Mouse (Mus musculus) thymus, postnatal 10 days (tissue): ENCODE measurements around the gene Eif2s1.
"Not testable (repeated sequence)": the region's sequence is repeated elsewhere in the genome, so short reads cannot be mapped to it uniquely, and the experiment has no call there.

ENCODE experiments used
- DNase-seq, 2 experiments: peaks; one replicate each; pipeline ENCODE4 v3.0.0; 2021; ENCODE audit warnings: low spot score in 2 of 2

Gene Eif2s1

DNA sequence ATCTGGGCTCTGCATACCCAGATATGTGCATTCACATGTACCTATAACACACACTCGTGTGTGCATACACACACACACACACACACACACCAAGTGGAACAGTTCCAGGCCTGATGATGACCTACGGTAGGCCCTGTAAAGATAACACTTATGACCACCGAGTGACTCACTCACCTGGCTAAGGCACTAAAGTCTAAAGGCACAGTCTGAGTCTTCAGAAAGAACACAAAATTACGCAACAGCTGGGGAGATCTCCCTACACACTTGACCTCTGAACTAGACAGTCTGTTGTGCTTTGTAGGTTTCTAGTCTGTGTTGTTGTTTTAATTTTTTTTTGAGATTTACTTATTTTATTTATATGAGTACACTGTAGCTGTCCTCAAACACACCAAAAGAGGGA lies 52.8 kb downstream of the Eif2s1 start:
- DNase-seq: no peak

DNA sequence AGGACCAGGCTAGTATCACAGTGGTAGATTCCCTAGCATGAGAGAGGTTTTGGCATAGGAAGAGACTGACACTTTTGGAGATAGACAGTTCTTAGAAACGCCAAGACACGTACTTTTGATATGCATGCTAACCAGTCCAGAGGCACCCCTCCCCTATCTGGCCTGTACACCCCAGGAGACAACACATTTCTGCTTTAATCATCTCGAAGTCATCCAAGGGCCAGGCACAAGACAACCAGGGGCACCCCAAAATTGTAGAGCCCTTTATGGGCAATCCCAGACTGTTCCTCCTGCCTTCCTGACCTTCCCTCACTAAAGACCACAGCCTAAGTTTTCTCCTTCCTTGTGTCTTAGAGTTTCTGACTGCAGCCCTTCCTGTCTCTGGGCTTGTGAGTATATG lies 53.9 kb downstream of the Eif2s1 start:
- no peak for DNase-seq

DNA sequence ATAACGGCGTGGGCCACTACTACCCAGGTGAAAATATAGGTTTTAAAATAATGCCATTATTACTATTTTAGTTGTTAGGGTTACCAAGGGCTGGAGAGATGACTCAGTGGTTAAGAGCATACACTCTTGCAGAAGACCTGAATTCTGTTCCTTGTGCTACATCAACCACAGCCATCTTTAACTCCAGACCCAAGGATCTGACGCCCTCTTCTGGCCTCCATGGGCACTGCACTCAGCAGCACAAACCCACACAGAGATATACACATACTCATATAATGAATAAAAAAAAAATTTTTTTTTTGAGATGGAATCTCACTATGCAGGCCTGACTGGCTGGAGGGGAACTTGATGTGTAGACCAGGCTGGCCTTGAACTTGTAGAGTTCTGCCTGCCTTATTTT lies 54.7 kb downstream of the Eif2s1 start:
- no peak for DNase-seq

- peak; percentile 75 to 84 for DNase-seq
These were observed 56.8 kb downstream of the Eif2s1 start for GRCm38 (mm10) chr12:78918227-78919078.

DNA sequence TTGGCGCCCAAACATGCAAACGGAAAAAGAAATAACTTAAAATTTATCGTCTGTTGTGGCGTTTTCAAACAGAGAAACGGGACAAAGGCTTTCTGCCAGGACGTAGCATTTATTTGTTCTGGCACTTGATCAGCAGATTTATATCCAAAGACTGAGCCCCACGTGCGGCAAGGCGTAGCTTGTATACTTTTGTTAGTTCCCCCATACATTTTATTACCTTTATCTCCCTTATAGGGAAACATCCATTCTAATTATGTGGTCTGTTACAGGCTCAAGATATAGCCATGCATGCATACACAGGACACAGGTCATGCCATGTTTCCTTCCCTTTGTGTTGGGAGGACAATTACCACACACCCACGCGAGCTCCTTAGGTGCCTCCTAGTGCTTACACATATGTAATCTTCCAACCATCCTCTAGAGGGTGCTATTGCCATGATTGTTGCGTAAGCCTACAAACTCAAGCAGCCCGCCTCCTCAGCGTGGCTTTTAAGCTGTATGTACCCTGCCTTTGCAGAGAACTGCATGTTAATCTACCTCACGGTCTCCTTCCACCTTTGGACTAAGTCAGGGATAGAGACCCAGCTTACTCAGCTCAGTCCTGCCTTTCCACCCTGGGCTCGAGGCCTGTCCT lies 57.6 kb downstream of the Eif2s1 start:
- DNase-seq: peak; percentile 52 to 77

- DNase-seq: no peak
These were observed 59.8 kb downstream of the Eif2s1 start for GRCm38 (mm10) chr12:78921421-78921820.

- DNase-seq: no peak
These were observed 60.4 kb downstream of the Eif2s1 start for GRCm38 (mm10) chr12:78922058-78922457.

DNA sequence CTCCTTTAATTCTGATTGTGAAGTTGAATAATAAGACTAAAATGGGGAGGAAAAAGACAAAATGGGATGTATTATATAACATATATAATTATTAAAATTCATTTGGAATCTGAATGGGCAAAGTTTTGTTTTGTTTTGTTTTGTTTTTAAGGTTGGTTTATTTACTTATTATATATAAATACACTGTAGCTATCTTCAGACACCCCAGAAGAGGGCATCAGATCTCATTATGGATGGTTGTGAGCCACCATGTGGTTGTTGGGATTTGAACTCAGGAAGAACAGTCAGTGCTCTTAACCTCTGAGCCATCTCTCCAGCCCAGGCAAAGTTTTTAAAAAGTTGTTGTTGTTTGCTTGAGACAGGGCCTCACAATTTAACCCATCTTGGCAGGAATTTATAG lies 61.4 kb downstream of the Eif2s1 start:
- not testable (repeated sequence) for DNase-seq

- no peak for DNase-seq
These were observed 62.0 kb downstream of the Eif2s1 start for GRCm38 (mm10) chr12:78923539-78924189.

DNA sequence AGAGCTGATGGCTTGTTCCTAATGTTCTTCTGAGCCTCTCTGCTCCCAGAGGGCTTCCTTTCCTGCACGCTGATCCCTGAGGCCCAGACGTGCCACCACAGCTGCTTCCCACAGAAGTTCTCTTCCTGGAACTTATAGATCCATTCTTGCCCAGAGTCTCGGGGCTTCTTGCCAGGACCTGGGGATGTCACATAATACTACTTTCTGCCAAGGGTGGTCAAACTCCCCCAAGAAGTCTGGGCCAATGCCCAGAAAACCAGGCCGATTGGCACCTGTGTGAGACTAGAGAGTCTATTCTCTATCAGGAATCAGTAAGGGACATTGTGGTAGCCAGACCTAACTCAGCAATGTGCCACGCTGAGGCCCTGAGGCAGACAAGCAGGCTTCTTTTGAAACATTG lies 65.7 kb downstream of the Eif2s1 start:
- DNase-seq: no peak

- no peak for DNase-seq
These were observed 68.3 kb downstream of the Eif2s1 start for GRCm38 (mm10) chr12:78929900-78930299.

GRCm38 (mm10) chr12:78936494-78936893 lies 74.9 kb downstream of the Eif2s1 start:
- no peak for DNase-seq
